Mouse (Mus musculus): ENCODE results near the gene Atg7.

GRCm38 (mm10) chr6:114833791-114834346 lies 191.0 kb downstream of the Atg7 start:
- no peak for TF ChIP-seq POLR2A (IDR thresholded peaks at IDR 0.05; ENCODE audit: extremely low read depth, insufficient read depth, low read length)
- TF ChIP-seq CTCF (IDR thresholded peaks at IDR 0.05; ENCODE audit: extremely low read depth, insufficient read depth, low read length) = no peak

Data from cortical plate, adult 2 months (tissue).